Comparison of ENCODE assay signal across 6 mouse cellular contexts in the genomic region with DNA sequence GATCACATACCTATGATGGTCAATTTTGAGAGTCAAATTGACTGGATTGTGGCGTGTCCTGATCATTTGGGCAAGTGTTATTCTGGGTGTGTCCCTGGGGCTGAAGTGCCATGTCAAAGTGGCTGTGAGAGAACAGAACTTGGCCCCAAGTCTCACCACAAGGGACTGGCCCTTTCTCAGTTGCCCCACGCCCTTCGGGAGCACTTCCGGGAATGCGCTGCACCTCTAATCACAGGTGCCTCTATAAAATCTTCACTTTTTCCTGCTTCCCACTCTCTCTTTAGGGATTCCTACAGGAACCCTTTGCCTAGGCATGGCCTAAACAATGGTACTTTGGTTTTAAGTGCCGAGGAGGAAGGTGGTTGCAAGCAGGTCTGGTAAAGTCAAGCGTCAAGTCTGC.
"Had no signal": no experiment of that assay in that cellular context is flagged by ENCODE, and none has a peak within 500 bp of the region (broad histone marks: within the 10 kb centered on the region; RNA-seq: fewer than 3 reads in every experiment).

No protein-coding gene starts in this region.

- DNase-seq: liver, embryonic 13.5 days; liver, postnatal 0 days; right cerebral cortex, postnatal 14 days; thymus, adult 2 months; thymus, postnatal 25 days; thymus, postnatal 4 days had no signal
